Mouse (Mus musculus) NIH3T3 (cell line): ENCODE results near the gene Hoxa3.

Experiments
- DNase-seq: peaks from one replicate; pipeline ENCODE4 v3.0.0-alpha.2; 2012; ENCODE audit warnings: low read depth

Hoxa3 gene

GRCm38 (mm10) chr6:52213119-52213986 lies at the start of gene Hoxa3, which contains the start of gene Gm28308:
TSS of gene Hoxa3 (minus strand) at chr6:52213336.
TSS of gene Gm28308 (minus strand) at chr6:52213339.
- peak; percentile 93 for DNase-seq

- no peak for DNase-seq
Observed at GRCm38 (mm10) chr6:52262463-52263320, 49.6 kb upstream of the Hoxa3 start.

- DNase-seq = no peak
Observed at GRCm38 (mm10) chr6:52261751-52262462, 48.8 kb upstream of the Hoxa3 start.

- DNase-seq = no peak
Observed at GRCm38 (mm10) chr6:52260654-52261575, 47.8 kb upstream of the Hoxa3 start, which contains the start of gene Hoxa13. TSS of gene Hoxa13 (minus strand) at chr6:52260880.

GRCm38 (mm10) chr6:52259811-52260261 lies 46.7 kb upstream of the Hoxa3 start:
- no peak for DNase-seq

- no peak for DNase-seq
Observed at GRCm38 (mm10) chr6:52259081-52259790, 46.1 kb upstream of the Hoxa3 start.

- DNase-seq = peak; percentile 86
Observed at GRCm38 (mm10) chr6:52256956-52257355, 43.8 kb upstream of the Hoxa3 start.

GRCm38 (mm10) chr6:52253511-52254500 lies 40.7 kb upstream of the Hoxa3 start:
- no peak for DNase-seq

- DNase-seq = no peak
Observed at GRCm38 (mm10) chr6:52252775-52253376, 39.7 kb upstream of the Hoxa3 start.

GRCm38 (mm10) chr6:52252016-52252774 lies 39.1 kb upstream of the Hoxa3 start:
- DNase-seq = no peak

GRCm38 (mm10) chr6:52251177-52251879 lies 38.2 kb upstream of the Hoxa3 start:
- DNase-seq = peak; percentile 26

- DNase-seq = no peak
Observed at GRCm38 (mm10) chr6:52249826-52250225, 36.7 kb upstream of the Hoxa3 start.

GRCm38 (mm10) chr6:52249415-52249738 lies 36.2 kb upstream of the Hoxa3 start:
- DNase-seq = no peak

- DNase-seq = no peak
Observed at GRCm38 (mm10) chr6:52248638-52249414, 35.7 kb upstream of the Hoxa3 start.

GRCm38 (mm10) chr6:52247766-52248637 lies 34.9 kb upstream of the Hoxa3 start:
- DNase-seq = no peak
